Mouse (Mus musculus): Measurements from ENCODE around the gene Kifc5b.
"Not testable (repeated sequence)": the region's sequence is repeated elsewhere in the genome, so short reads cannot be mapped to it uniquely, and the experiment has no call there.

Gene Kifc5b

DNA sequence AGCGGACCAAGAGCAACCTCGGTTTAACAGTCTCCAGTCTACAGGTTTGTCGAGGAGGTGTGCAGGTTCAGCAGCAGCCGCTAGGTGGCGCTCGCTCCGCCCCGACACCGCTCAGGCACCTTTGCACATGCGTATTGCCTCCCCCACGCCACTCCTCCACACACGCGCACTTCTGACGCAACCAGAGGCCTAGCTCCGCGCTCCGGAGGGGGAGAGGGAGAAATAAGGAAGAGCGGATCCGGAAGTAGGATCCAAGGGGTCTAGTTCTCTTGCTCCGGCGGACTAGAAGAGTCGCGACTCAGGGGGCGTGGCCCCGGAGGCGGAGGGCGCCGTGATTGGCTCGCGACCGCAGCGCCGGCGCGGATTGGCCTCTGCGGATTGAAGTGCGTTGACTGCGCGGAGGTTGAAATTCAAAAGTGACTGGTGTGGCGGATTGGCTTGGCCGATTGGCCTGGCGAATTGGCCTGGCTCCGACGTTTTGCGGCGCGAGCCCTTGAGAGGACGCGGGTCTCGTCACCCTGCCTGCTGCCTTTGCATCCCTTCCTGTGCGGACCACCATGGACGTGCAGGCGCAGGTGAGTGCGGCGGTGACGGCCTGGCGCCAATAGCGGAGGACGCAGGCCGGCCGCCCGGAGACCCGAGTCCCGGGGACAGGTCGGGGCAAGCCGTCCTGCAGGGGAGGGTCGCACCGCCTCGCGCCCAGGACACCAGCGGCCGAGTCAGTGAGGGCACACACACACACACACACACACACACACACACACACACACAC, at the start of gene Kifc5b:
Gene Kifc5b (plus strand): TSS at position 381 of the 772 bp plus-strand sequence.
- peak; percentile 99 for DNase-seq (ENCODE audit: low read depth, low spot score)

DNA sequence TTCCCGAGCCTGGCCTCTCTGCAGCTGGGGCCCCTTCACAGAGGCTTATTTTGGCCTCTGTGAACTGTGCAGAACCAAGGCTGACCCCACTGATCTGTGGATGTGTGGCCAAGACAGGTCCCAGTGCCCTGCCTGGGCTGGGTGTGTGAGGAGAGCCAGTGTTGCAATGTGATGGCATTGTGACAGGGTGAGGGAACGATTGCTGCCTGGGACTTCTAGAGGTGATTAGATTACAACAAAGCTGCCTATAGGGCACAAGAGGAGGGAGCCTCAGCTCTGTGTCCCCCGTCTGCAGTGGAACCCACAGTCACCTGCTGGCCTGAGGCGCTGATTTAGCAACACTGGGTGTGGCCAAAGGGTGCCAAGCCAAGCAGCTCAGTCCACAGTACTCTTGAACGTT, 48.1 kb upstream of the Kifc5b start:
- no peak for DNase-seq (ENCODE audit: low read depth, low spot score)

DNA sequence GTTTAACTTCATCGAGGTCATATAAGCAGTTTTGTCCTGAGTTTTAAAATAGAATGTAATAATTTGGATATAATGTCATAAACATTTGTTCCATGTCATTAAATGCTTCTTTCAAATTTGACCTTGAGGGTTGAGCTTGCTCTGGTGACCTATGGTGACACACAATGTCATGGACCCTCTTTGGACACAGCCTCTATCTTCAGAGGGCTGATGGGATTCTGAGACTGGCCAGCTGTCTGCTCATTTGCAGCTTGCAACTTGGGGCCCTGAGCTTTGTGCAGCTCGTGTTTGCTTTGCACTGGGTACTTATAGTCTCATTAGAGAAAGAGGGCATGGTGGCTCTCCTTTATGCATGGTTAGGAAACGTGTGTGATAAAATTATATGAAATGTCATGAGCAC, 44.0 kb upstream of the Kifc5b start:
- DNase-seq (ENCODE audit: low read depth, low spot score), result no peak

DNA sequence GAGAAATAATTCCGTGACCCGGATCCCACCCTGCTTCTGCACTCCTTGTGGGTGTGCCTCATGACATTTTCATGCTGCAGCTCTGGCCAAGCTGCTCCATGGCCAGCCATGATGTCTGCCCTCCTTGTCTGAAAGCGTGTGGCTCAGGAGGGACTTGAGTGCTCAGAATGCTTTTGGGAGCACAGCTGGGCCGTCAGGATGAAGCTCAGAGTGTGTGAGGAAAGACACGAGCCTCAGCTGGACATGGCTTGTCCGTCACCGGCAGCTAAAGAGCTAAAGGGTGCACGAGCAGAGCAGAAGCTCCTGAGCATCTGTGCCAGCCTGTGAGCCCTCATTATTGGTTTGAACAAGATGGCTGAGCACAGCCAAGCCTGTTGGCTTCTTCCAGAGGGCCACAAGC, 43.4 kb upstream of the Kifc5b start:
- DNase-seq (ENCODE audit: low read depth, low spot score), result no peak

DNA sequence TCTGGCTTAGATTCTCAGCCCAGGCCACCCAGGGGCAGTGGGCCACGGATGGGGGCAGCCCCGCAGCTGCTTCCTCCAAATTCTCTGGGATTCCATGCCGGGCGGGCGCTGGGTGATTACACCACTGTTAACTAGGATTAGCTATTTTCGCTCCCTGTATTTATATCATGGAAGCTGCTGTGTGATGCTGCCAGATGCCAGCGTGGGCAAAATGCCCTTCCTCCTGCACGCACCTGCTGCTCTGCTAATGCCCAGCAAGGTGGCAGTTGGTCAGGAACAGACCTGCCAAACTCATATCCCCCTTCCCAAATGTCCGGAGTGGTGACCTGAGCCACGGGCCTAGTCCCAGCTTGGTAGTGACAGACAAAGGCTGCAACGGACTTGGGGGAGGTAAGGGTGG, 42.3 kb upstream of the Kifc5b start:
- no peak for DNase-seq (ENCODE audit: low read depth, low spot score)

DNA sequence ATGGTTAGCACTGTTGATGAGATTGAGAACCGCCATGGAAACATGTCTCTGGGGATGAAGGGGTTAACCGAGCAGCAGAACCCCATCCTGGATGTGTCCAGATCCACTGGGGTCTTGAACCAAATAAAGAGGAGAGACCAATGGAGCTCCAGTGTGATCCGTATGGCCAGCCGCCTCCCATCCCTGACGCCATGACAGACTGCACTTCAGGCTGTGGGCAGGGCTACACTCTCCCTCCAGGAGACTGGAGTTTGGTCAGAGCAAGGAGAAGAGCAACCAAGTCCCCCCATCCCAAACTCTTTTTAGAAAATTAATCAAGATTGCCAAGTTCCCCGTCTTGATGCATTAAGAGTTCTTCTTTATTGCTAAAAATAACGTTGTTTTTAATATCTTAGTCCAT, 39.0 kb upstream of the Kifc5b start:
- DNase-seq (ENCODE audit: low read depth, low spot score), result no peak

DNA sequence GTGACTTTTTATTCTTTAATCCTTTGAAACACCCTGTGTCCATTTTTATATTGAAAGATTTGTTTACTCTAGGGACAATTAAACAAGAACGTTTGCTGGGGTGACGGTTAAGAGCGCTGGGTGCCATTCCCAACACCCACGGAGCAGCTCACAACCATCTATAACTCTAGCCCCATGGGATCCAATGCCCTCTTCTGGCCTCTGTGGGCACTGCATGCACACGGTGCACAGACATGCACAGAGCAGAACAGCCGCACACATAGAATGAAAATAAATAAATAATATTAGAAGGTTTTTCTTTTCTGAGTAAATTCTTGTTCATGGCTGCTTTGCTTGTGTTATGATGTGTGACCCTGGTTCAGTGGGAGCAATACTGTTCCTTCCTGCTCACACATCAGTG, 37.7 kb upstream of the Kifc5b start:
- DNase-seq (ENCODE audit: low read depth, low spot score), result peak; percentile 13

DNA sequence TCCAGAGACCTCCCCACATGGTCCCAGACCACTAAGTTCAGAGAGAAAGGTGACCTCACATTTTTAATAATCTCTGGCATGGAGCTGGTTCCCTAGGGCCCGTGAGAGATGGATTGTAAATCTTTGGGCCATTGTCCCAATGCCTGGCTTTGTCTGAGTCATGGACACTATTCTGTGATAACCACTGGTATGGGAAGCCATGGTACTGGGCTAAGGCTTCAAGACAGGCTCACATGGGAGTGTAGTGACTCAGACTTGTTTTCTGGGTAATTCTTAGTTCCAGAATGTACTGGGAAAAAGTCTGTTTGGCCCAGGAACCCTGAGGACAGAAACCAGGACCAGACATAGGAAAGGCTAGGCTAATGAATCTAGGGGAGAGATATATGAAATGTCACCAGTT, 34.2 kb upstream of the Kifc5b start:
- no peak for DNase-seq (ENCODE audit: low read depth, low spot score)

DNA sequence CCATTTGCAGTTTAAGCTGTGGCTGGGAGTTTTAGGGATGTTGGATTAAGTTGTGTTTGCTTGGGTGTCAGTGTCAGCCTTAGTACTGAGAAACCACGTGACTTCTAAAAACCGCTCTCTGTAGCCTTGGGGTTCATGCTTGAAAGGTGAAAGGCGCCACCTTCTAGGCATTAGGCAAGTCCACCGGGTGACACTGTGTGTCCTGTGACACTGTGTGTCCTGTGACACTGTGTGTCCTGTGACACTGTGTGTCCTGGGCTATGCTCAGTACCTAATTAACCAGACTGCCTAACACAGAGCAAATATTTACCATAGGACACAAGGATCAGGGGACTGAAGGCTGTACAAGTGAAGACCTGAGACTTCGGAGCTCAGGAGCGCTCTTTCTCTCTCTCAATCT, 33.3 kb upstream of the Kifc5b start:
- no peak for DNase-seq (ENCODE audit: low read depth, low spot score)

DNA sequence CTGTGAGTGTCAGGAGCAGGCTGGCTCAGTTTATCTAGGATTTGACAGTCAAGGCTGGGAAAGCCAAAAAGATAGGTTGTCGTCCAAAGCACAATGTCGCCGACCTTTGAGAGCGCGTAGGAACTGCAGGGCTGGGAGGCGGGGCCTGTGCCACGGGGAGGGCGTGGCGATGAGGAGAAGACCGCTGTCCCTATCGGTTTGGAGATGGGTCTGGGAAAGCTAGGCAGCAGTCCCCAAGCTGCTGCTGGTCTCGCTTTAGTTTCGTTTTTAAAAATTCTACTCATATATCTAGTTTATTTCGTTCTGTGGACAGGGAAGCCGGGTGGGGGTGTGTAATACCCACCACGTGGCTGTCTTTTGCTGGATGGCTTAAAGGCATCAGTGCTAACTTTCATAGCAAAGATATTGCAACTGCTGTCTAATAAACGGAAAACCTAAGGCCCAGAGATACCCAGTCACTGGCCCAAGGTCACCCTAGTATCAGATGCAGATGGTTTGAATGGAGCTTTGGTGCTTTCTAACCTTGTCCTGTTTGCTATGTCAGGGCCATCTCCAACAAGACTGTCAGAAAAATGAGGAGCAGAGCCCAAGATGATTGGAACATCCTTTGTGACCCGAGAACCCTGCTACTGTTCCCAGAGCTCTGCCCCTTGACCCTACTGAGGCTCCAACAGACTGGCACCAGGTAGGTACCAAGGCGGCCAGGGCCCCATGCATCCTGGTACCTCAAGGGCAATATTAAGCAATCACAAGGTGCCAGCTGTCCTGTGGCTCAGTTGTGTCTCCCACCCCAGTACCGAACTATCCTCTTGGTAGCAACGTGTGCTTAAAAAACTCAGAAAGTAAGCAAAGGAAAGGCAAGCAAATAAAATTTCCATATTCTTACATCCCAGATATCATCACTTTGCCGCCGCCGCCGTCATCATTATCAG, 31.6 kb upstream of the Kifc5b start:
- peak; percentile 90 for DNase-seq (ENCODE audit: low read depth, low spot score)

DNA sequence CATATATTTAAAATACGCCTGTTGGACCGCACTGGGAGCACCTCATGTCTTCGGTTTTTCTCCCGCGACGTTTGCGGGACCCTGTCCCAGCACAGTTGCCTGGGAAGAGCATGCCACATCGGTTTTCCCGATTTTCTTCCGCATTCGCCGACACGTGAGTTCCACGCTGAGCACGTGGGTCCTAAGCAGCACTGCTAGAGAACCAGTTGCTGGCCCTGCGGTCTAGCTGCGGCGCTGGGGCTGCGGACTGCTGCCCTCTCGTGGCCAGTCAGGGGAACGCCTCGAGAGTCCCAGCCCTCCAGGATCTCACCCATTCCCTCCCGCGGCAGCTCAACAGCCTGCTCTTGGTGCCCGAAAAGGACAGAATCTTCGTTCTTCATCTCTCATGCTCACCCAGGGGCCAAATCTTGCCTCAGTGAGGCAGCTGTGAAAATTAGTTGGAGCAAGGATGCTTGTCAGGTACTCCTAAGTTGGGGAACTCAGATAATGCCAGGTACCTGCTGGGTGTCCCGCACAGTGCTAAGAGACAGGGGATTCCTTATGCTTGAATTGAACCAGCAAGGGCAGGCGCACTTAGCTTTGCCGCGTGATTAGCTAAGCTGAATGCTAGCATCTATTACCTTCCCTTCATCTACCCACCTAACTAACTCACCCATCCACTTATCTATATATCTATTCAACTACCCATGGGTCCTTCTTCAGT, 30.7 kb upstream of the Kifc5b start:
- DNase-seq (ENCODE audit: low read depth, low spot score), result peak; percentile 86

DNA sequence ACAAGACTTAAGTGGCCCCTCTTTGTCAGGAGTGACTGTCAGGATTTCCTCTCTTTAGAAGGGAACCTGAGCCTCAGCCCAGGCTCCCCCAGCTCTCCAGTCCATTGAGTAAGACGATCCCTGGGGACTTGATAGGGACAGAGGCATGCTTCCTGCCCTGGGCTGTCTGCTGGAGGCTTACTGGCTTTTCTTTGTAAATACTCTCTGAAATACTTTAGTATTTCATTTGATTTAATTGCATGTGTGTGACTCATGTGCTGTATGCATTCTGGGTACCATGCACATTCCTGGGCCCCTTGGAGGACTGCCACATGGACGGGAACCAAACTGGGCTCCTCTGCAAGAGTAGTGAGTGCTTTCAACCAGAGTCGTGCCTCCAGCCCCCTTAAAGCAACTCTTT, 29.0 kb upstream of the Kifc5b start:
- no peak for DNase-seq (ENCODE audit: low read depth, low spot score)

DNA sequence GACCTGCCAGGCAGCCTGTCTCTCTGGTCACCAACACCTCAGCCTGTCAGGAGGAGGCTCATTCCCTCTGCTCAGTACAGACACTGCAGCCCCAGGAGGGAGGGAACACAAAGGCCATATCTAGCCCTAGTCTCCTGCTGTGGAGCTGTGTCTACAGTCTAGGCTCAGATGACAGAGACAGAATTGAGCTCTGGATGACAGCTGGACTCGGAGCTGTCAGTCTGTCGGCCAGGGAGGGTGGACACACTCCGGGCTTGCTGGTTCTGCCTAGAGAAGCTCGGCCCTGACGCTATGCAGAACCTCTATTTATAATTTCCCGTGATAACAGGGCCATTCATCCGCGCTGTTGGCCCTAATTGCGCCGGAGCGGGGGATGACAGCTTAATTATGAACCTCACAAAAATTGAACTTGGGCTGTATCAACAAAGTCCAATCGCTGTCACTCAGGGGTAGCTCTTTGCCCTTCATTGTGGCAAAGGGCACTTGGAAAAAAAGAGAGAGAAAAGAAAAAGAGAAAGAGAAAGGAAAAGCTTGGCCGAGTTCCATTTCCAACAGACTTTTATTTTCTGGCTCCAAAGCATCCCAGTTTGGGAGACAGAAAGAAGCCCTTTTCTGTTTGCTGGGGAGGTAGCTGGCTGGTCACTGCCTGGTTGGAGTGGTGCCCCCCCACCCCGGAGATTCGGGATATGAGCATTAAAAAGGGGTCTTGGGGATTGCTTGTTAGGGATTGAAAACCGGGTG, 24.1 kb upstream of the Kifc5b start:
- DNase-seq (ENCODE audit: low read depth, low spot score), result no peak

DNA sequence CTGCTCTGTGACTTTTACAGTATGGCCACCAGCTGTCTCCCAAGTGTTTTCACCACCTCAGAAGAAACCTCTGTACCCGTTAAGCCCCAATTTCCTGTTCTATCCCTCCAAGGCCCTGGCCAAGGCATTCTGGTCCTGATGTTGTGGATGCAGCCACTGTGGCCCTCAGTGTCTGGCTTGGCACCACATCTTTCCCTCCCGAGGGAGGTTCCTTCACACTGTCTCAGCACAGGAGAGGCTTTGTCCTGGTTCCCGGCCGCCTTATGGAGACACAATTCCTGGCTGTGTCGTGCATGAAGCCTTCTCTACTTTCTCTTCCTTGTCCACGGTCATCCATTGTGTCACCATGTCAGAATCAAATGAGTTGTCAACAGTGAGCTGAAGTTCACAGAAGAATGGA, 23.4 kb upstream of the Kifc5b start:
- DNase-seq (ENCODE audit: low read depth, low spot score), result no peak

DNA sequence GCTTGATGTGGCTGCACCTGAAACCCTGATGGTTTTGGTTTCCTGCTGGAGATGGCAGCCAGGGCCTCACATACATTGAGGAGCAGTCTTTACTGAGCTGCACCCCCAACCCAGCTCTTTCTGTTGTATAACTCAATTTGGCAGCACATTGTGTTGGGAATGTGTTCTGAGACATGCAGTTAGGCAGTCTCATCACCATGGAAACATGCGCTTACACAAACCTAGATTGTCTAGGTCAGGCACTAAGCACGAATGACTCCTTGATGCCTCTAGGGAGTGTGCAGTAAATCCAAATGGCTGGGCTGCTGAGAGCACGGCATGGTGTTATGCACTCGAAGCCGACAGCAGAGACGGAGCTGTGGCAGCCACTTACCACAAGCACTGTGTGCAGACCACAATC, 22.5 kb upstream of the Kifc5b start:
- no peak for DNase-seq (ENCODE audit: low read depth, low spot score)

DNA sequence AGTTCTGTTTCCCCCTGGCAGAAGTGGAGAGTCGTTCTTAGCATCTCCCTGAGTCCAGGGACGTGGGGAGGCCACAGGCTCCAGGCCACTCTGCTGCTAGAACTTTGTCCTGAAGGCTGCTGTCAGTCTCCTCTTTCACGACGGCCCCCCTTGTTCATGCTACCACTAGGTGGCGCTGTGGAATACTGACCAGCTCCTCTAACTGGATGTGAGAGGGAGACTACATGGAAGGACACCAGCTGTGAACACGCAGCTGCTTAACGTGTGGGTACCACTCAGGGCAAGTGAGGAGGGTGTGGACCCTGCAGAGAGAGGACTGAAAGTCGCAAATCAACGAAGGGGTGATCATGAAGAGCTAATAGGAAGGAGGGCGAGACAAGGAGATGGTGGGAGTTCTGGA, 21.3 kb upstream of the Kifc5b start:
- DNase-seq (ENCODE audit: low read depth, low spot score), result peak; percentile 75

DNA sequence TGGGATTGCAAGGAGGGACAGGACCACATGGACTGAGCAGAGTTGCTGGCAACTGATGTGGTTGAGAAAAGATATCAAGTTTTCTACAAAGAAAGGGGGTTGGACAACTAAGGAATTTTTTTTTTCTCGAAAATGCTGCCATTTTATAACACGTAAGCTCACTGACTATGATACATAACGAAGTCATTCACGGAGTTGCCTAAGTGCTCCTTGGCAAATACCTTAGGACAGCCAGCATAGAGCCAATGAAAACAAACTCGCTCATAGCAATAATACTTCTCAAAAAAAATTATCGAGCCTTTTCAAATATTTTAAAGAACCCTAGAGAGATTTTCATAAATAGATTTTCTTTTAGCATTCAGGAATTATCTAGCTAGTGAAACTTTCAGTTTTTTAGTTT, 16.0 kb upstream of the Kifc5b start:
- no peak for DNase-seq (ENCODE audit: low read depth, low spot score)

DNA sequence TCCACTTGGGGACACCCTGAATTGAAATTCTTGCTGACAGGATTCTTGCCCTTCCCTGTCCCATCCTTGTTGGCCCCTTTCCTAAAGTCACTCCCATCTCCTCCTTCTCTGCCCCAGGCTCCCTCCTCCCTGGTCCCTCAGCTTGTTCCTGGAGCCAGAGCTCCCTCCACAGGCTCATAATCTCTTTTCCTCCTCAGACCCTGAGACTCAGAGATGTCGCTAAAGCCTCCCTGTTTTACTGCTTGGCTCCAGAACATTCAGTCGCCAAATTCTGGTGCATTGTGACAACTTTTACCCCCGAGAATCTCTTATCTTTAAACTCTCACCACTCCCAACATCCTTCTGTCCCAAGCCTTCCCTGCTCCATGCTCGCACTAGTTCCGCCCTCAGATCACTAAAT, 12.6 kb upstream of the Kifc5b start:
- DNase-seq (ENCODE audit: low read depth, low spot score), result no peak

DNA sequence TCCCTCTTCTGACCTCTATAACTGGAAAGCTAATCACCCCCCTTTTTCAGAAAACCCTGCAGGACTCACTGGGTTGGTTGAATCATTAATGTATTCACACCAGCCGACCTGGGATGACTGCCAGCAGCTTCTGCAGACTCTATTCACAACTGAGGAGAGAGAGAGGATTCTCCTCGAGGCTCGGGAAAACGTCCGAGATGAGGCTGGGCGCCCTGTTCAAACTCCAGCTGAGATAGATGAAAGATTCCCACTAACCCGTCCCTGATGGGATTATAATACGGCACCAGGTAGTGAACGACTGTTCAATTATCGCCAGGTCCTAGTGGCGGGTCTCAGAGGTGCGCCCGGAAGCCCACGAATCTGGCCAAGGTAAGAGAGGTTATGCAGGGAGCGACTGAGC, 9.4 kb upstream of the Kifc5b start:
- DNase-seq (ENCODE audit: low read depth, low spot score), result not testable (repeated sequence)

DNA sequence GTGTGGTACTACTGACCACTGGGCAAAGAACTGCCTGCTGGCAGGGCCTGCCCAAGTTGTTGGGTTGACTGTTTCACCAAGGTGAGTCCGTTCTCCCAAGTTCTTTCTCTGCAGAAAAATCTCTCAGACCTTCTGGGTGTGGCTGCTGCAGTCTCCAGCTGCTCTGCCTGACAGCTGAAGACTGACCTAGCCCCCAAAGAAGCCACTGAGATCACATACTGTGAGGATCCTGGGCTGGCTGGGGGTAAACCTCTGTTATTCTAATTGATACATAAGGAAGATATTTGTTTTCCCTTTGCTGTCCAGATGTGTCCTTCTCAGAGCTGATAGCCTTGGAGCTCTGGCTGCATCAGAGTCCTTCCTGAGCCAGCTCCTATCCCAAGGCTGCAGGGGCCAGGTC, 1.6 kb upstream of the Kifc5b start:
- no peak for DNase-seq (ENCODE audit: low read depth, low spot score)

DNA sequence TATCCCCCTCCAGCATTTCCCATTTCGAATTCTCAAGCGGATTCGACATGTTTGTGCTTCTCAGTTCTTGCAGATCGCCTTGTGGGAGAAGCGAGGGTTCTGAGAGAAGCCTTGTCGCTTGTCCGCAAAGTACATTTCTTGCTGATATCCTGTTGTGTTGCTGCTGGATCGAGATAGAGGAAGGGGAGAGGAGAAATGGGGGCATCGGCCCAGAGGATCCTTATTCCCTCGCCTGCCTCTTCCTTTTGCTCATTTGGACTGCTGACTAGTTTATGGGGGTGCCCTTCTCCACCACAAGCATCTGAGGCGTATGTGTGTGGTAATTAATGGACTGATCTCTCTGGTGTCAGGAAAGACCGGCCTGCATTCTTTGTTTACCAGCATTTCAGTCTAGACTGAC, 669 bp downstream of the Kifc5b start:
- DNase-seq (ENCODE audit: low read depth, low spot score), result not testable (repeated sequence)

DNA sequence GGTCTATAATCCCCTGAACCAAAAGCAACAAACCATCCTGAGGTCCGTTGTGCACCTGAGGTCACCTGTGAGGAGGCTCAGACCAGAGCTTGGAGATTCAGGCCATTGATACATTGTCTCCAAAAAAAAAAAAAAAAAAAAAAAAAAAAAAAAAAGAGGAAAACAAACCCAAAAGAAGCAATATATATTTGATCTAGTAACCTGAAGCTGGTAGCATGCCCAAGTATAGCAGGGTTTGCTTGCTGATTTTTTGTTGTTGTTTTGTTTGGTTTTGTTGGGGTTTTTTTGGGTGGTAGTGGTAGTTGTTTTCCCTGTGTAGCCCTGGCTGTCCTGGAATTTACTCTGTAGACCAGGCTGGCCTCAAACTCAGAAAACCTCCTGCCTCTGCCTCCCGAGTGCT, 1.5 kb downstream of the Kifc5b start:
- DNase-seq (ENCODE audit: low read depth, low spot score), result no peak

All from A20 (cell line).